Mouse (Mus musculus) limb, embryonic 14.5 days (tissue): Measurements from ENCODE around the gene Tiam1. TPM values are rescaled to one million over a fixed set of nuclear protein-coding genes. Genes with fewer than 3 reads are reported as not detected.
A peak's percentile ranks its signal among the peaks of the same experiment; 100 is the strongest.

ENCODE experiments used
- ATAC-seq: fragments of 200-750 bp; cut with Nextera tagmentation; 2 replicates; pipeline ENCODE4 v1.8.0; 2017; ENCODE audit warnings: low read depth, moderate number of reproducible peaks, moderate TSS enrichment; ENCODE audit not compliant: low FRiP score
- DNase-seq: peaks from one replicate; pipeline ENCODE4 v3.0.0-alpha.2; 2015; ENCODE audit warnings: low spot score
- H3K27ac ChIP-seq: fragments of 300-500 bp; sonication (generic); replicated peaks from 2 replicates; pipeline ENCODE4 v1.5.1; 2014; ENCODE audit warnings: low read depth, mild to moderate bottlenecking, low read length, moderate library complexity, mixed read lengths
- H3K27me3 ChIP-seq: fragments of 300-500 bp; sonication (generic); 2 replicates; pipeline ENCODE4 v1.6.1; 2014; ENCODE audit warnings: low read length, mixed read lengths; ENCODE audit not compliant: control insufficient read depth, insufficient read depth
- H3K36me3 ChIP-seq: fragments of 300-500 bp; sonication (generic); 2 replicates; pipeline ENCODE4 v1.6.1; 2014; ENCODE audit warnings: mild to moderate bottlenecking, low read length, moderate library complexity, mixed read lengths; ENCODE audit not compliant: control insufficient read depth, insufficient read depth
- H3K4me1 ChIP-seq: fragments of 300-500 bp; sonication (generic); 2 replicates; pipeline ENCODE4 v1.6.1; 2014; ENCODE audit warnings: antibody characterized with exemption, low read length, mixed read lengths; ENCODE audit not compliant: control insufficient read depth, insufficient read depth
- H3K4me2 ChIP-seq: fragments of 300-500 bp; sonication (generic); replicated peaks from 2 replicates; pipeline ENCODE4 v1.6.1; 2014; ENCODE audit warnings: low read depth, mild to moderate bottlenecking, low read length, moderate library complexity; ENCODE audit not compliant: severe bottlenecking
- H3K4me3 ChIP-seq: fragments of 300-500 bp; sonication (generic); replicated peaks from 2 replicates; pipeline ENCODE4 v1.5.1; 2014; ENCODE audit warnings: low read length
- H3K9ac ChIP-seq: fragments of 300-500 bp; sonication (generic); 2 replicates; pipeline ENCODE4 v1.6.1; 2014; ENCODE audit warnings: mild to moderate bottlenecking, low read depth, low read length, moderate library complexity; ENCODE audit not compliant: severe bottlenecking
- H3K9me3 ChIP-seq: fragments of 300-500 bp; sonication (generic); 2 replicates; pipeline ENCODE4 v1.6.1; 2016; ENCODE audit warnings: low read length; ENCODE audit not compliant: control insufficient read depth
- POLR2A ChIP-seq: fragments of 200-500 bp; IDR thresholded peaks from 2 replicates; pipeline ENCODE4 v1.8.0; 2012; ENCODE audit warnings: inconsistent platforms, mild to moderate bottlenecking, moderate library complexity, borderline replicate concordance; ENCODE audit not compliant: insufficient read depth, insufficient read length; ENCODE audit errors: extremely low read depth
- WGBS: fragments of 180-500 bp; shearing (Covaris S2); extraction: QIAGEN DNeasy Blood & Tissue Kit; methylation state at CpG from one replicate; pipeline ENCODE4 v1.1.7; 2014; 5-methylcytosine and 5-hydroxymethylcytosine counted together
- polyA plus RNA-seq, 2 experiments: library from polyadenylated mRNA; depleted of rRNA in 1 of 2; stranded (reverse) in 1 of 2; unstranded in 1 of 2; fragments of >200 nt; fragmentation: Nextera tagmentation in 1 of 2; extraction: Ambion mirVana in 1 of 2; gene quantifications; 2 replicates each; pipeline versions ENCODE4 v1.2.1 to v1.2.3; 2012 to 2014

The Tiam1 gene
- polyA plus RNA-seq, 2 experiments = 22.4 to 54.9 TPM

GRCm38 (mm10) chr16:90046494-90047158 lies 96.9 kb downstream of the Tiam1 start:
- no peak for TF ChIP-seq POLR2A
- no peak overlapping the region for H3K9ac ChIP-seq
- H3K36me3 ChIP-seq = 0 out of 2 replicates have a peak, but pooled peaks cover 4% of the 10 kb centered on the region
- no peak overlapping the region for H3K4me3 ChIP-seq
- peak; percentile 47 for ATAC-seq
- H3K4me2 ChIP-seq = no peak overlapping the region
- WGBS = 49% methylated on average over 12 of the region's 12 CpGs
- no peak overlapping the region for H3K27ac ChIP-seq
- peaks cover 4% of the 10 kb centered on the region; the same call in 1 of the 2 replicates for H3K4me1 ChIP-seq
- peak; percentile 78 for DNase-seq
- no peaks in the 10 kb centered on the region for H3K27me3 ChIP-seq
- H3K9me3 ChIP-seq = no peaks in the 10 kb centered on the region

- Histone ChIP-seq H3K27me3 (no peaks in the 10 kb centered on the region), H3K4me1 (peaks cover 4% of the 10 kb centered on the region; the same call in 1 of the 2 replicates), H3K4me2 (no peak overlapping the region), H3K9me3 (no peaks in the 10 kb centered on the region), H3K9ac (no peak overlapping the region), H3K36me3 (0 out of 2 replicates have a peak, but pooled peaks cover 4% of the 10 kb centered on the region), H3K27ac (no peak overlapping the region), H3K4me3 (no peak overlapping the region)
- DNase-seq (no peak), ATAC-seq (no peak)
- 82% methylated on average over 8 of the region's 8 CpGs for WGBS
- TF ChIP-seq POLR2A = no peak
Measured at GRCm38 (mm10) chr16:90045611-90046010, 98.0 kb downstream of the Tiam1 start.

- 0 out of 2 replicates have a peak, but pooled peaks cover 4% of the 10 kb centered on the region for H3K36me3 ChIP-seq
- peaks cover 4% of the 10 kb centered on the region; the same call in 1 of the 2 replicates for H3K4me1 ChIP-seq
- H3K4me3 ChIP-seq = no peak overlapping the region
- no peaks in the 10 kb centered on the region for H3K27me3 ChIP-seq
- 90% methylated on average over 21 of the region's 21 CpGs for whole genome bisulfite sequencing
- H3K9me3 ChIP-seq = no peaks in the 10 kb centered on the region
- H3K27ac ChIP-seq = no peak overlapping the region
- no peak overlapping the region for H3K4me2 ChIP-seq
- ATAC-seq (no peak), DNase-seq (no peak)
- no peak for TF ChIP-seq POLR2A
- H3K9ac ChIP-seq = no peak overlapping the region
Measured at GRCm38 (mm10) chr16:90044004-90044754, 99.4 kb downstream of the Tiam1 start.

GRCm38 (mm10) chr16:90042874-90043273 lies 100.7 kb downstream of the Tiam1 start:
- no peak overlapping the region for H3K9ac ChIP-seq
- DNase-seq = no peak
- H3K4me3 ChIP-seq = no peak overlapping the region
- no peak for ATAC-seq
- 87% methylated on average over 10 of the region's 10 CpGs for WGBS
- H3K36me3 ChIP-seq = 0 out of 2 replicates have a peak, but pooled peaks cover 4% of the 10 kb centered on the region
- no peak overlapping the region for H3K27ac ChIP-seq
- H3K4me2 ChIP-seq = no peak overlapping the region
- TF ChIP-seq POLR2A = no peak
- peaks cover 4% of the 10 kb centered on the region; the same call in 1 of the 2 replicates for H3K4me1 ChIP-seq
- no peaks in the 10 kb centered on the region for H3K27me3 ChIP-seq
- H3K9me3 ChIP-seq = no peaks in the 10 kb centered on the region

GRCm38 (mm10) chr16:90042386-90042785 lies 101.2 kb downstream of the Tiam1 start:
- Histone ChIP-seq H3K4me2 (no peak overlapping the region), H3K9me3 (no peaks in the 10 kb centered on the region), H3K27me3 (no peaks in the 10 kb centered on the region), H3K27ac (no peak overlapping the region), H3K4me1 (peaks cover 4% of the 10 kb centered on the region; the same call in 1 of the 2 replicates), H3K4me3 (no peak overlapping the region), H3K36me3 (0 out of 2 replicates have a peak, but pooled peaks cover 4% of the 10 kb centered on the region), H3K9ac (no peak overlapping the region)
- ATAC-seq = no peak
- TF ChIP-seq POLR2A = no peak
- 85% methylated on average over 10 of the region's 10 CpGs for WGBS
- no peak for DNase-seq
